Mouse (Mus musculus): ENCODE results near the gene Hydin. TPM values are rescaled to one million over a fixed set of nuclear protein-coding genes. Genes with fewer than 3 reads are reported as not detected.

Hydin gene
- polyA plus RNA-seq, 1 experiment from 2014 or later: 0.45 TPM

DNA sequence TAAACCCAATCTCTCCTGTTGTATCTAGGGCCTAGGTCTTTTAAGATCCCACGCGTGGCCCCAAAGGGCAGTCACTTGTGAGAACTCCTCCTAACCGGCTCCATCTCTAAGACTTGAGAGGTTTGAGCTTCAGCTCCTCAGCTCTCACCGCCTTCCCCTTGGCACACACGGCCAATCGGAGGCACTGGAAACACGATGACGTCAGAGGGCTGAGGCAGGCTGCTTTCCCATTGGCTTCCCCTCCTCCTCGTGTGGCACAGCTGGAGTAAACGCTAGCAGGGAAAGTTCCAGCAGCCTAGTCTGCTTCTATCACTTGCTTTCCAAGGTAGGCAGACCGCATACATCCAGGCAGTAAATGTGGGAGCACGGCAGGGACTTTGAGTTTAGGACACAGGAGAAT lies 212.6 kb downstream of the Hydin start:
- Histone ChIP-seq H3K9me3 (replicated peaks; ENCODE audit: control insufficient read depth, low read length, poor library complexity, severe bottlenecking) (no peaks in the 10 kb centered on the region), H3K4me1 (ENCODE audit: control insufficient read depth, insufficient read depth, low read length) (peaks cover 12% of the 10 kb centered on the region), H3K4me2 (ENCODE audit: low read length) (no peak overlapping the region), H3K27me3 (ENCODE audit: control insufficient read depth, insufficient read depth, low read depth, low read length) (no peaks in the 10 kb centered on the region), H3K9ac (ENCODE audit: low read depth, low read length) (no peak overlapping the region), H3K4me3 (ENCODE audit: low read depth, low read length) (no peak overlapping the region), H3K36me3 (ENCODE audit: control insufficient read depth, insufficient read depth, low read length) (no peaks in the 10 kb centered on the region), H3K27ac (ENCODE audit: low read length) (no peak overlapping the region)
- WGBS: 76% methylated on average over 12 of the region's 12 CpGs
- no peak for ATAC-seq

DNA sequence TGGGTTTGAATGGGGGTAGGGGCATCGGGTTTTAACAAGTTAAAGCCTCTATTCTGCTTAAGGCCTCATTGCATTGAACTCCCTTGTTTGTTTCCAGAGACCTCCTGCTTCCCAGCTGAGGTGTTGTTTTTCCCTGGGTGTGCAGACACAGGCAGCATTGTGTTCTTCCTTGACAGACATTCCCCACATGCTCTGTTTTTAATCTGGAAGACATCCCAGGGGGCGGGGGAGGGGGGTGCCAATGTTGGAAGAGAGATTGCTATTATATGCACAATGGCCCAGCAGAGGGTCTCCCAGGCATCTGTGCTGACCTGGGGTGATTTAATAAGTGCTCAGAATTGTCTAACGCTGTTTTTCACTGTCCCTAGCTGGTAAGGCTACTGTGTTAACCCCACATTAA lies 215.5 kb downstream of the Hydin start:
- H3K4me2 ChIP-seq (ENCODE audit: low read length): no peak overlapping the region
- 11% methylated on average over 3 of the region's 3 CpGs for WGBS
- no peaks in the 10 kb centered on the region for H3K27me3 ChIP-seq (ENCODE audit: control insufficient read depth, insufficient read depth, low read depth, low read length)
- peaks cover 12% of the 10 kb centered on the region for H3K4me1 ChIP-seq (ENCODE audit: control insufficient read depth, insufficient read depth, low read length)
- no peak overlapping the region for H3K27ac ChIP-seq (ENCODE audit: low read length)
- no peaks in the 10 kb centered on the region for H3K36me3 ChIP-seq (ENCODE audit: control insufficient read depth, insufficient read depth, low read length)
- no peak overlapping the region for H3K4me3 ChIP-seq (ENCODE audit: low read depth, low read length)
- ATAC-seq: no peak
- no peak overlapping the region for H3K9ac ChIP-seq (ENCODE audit: low read depth, low read length)
- H3K9me3 ChIP-seq (replicated peaks; ENCODE audit: control insufficient read depth, low read length, poor library complexity, severe bottlenecking): no peaks in the 10 kb centered on the region

DNA sequence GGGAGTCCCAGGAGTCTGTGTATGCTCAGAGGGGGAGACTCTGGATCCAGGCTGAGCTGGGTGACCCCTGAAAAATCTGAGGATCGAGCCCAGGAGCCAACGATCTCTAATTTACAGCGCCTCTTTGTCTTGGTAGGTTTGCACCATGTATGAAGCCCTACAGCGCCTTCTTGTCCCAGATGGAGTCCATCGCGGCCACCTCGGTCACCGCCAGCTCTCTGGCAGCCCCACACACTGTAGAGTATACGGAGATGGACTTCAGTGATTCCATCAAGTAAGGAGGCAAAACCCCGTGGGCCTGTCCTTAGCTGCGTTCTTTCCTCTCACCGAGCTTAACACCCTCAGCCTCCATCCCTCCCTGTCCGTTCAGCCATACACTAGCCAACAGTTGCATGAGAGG lies 218.5 kb downstream of the Hydin start:
- no peak overlapping the region for H3K4me2 ChIP-seq (ENCODE audit: low read length)
- no peaks in the 10 kb centered on the region for H3K9me3 ChIP-seq (replicated peaks; ENCODE audit: control insufficient read depth, low read length, poor library complexity, severe bottlenecking)
- no peak overlapping the region for H3K4me3 ChIP-seq (ENCODE audit: low read depth, low read length)
- peaks cover 6% of the 10 kb centered on the region; the same call in 1 of the 2 replicates for H3K4me1 ChIP-seq (ENCODE audit: control insufficient read depth, insufficient read depth, low read length)
- 94% methylated on average over 13 of the region's 13 CpGs for WGBS
- no peak overlapping the region for H3K9ac ChIP-seq (ENCODE audit: low read depth, low read length)
- H3K36me3 ChIP-seq (ENCODE audit: control insufficient read depth, insufficient read depth, low read length): no peaks in the 10 kb centered on the region
- H3K27ac ChIP-seq (ENCODE audit: low read length): no peak overlapping the region
- ATAC-seq: no peak
- H3K27me3 ChIP-seq (ENCODE audit: control insufficient read depth, insufficient read depth, low read depth, low read length): no peaks in the 10 kb centered on the region

DNA sequence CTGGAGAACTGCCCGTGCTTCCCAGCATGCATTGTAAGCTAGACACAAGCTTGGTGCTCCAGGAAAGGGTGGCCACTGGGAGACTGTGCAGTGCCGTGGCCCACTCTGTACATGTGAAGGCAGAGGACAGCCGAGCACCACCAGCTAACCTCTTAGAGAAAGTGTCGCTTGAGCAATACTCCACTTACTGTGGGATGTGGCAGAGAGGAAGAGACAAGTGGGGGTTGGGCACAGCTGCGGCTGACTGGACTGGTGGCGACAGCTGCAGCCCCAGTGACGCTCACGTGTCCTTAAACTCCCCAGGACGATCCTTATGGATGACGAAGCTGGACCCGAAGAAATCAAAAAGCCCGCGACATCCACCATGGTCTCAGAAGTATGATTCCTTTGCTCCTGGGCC lies 219.2 kb downstream of the Hydin start:
- no peaks in the 10 kb centered on the region for H3K36me3 ChIP-seq (ENCODE audit: control insufficient read depth, insufficient read depth, low read length)
- no peak overlapping the region for H3K27ac ChIP-seq (ENCODE audit: low read length)
- no peaks in the 10 kb centered on the region for H3K27me3 ChIP-seq (ENCODE audit: control insufficient read depth, insufficient read depth, low read depth, low read length)
- no peak overlapping the region for H3K9ac ChIP-seq (ENCODE audit: low read depth, low read length)
- H3K4me2 ChIP-seq (ENCODE audit: low read length): no peak overlapping the region
- ATAC-seq: no peak
- no peak overlapping the region for H3K4me3 ChIP-seq (ENCODE audit: low read depth, low read length)
- H3K9me3 ChIP-seq (replicated peaks; ENCODE audit: control insufficient read depth, low read length, poor library complexity, severe bottlenecking): no peaks in the 10 kb centered on the region
- WGBS: 85% methylated on average over 13 of the region's 13 CpGs
- peaks cover 6% of the 10 kb centered on the region; the same call in 1 of the 2 replicates for H3K4me1 ChIP-seq (ENCODE audit: control insufficient read depth, insufficient read depth, low read length)

DNA sequence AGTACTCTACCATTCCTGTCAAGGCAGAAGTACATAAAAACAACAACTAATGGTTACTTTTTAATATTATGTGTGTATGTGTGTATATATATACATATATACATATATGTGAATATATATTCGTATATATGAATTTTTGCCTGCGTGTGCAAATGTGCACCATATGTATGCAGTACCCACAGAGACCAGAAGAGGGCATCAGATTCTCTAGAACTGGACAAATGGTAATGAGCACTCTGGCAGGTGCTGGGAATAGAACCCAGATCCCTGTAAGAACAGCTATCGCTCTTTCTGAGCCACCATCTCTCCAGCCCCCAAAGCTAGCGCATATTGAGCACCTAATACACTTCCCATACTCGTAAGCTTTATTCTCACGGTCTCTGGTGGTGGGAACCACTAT lies 220.9 kb downstream of the Hydin start:
- Histone ChIP-seq H3K4me2 (ENCODE audit: low read length) (no peak overlapping the region), H3K4me1 (ENCODE audit: control insufficient read depth, insufficient read depth, low read length) (peaks cover under 1% of the 10 kb centered on the region; the same call in 1 of the 2 replicates), H3K27me3 (ENCODE audit: control insufficient read depth, insufficient read depth, low read depth, low read length) (no peaks in the 10 kb centered on the region), H3K27ac (ENCODE audit: low read length) (no peak overlapping the region), H3K9ac (ENCODE audit: low read depth, low read length) (no peak overlapping the region), H3K4me3 (ENCODE audit: low read depth, low read length) (no peak overlapping the region), H3K36me3 (ENCODE audit: control insufficient read depth, insufficient read depth, low read length) (no peaks in the 10 kb centered on the region), H3K9me3 (replicated peaks; ENCODE audit: control insufficient read depth, low read length, poor library complexity, severe bottlenecking) (no peaks in the 10 kb centered on the region)
- no peak for ATAC-seq
- WGBS: 96% methylated on average over 6 of the region's 6 CpGs

DNA sequence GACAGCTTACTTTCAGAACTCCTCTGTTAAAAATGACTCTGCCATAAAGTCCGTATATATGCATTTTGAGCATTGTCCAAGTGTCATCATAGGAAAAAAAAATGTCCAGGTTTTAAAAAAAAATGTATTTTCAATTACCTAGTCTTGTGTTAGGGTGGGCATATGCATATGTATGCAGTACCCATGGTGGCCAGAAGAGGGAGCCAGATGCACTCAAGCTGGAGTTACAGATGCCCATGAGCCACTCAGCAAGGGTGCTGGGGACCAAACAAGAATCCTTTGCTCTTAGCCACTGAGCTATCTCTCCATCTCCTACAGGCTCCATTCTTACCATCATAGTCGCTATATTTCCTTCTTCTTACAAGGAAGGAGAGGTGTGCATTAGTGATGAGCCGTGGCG lies 222.6 kb downstream of the Hydin start:
- H3K4me2 ChIP-seq (ENCODE audit: low read length): no peak overlapping the region
- 82% methylated on average over 4 of the region's 4 CpGs for WGBS
- no peak overlapping the region for H3K9ac ChIP-seq (ENCODE audit: low read depth, low read length)
- ATAC-seq: no peak
- no peaks in the 10 kb centered on the region for H3K4me1 ChIP-seq (ENCODE audit: control insufficient read depth, insufficient read depth, low read length)
- H3K9me3 ChIP-seq (replicated peaks; ENCODE audit: control insufficient read depth, low read length, poor library complexity, severe bottlenecking): no peaks in the 10 kb centered on the region
- no peaks in the 10 kb centered on the region for H3K36me3 ChIP-seq (ENCODE audit: control insufficient read depth, insufficient read depth, low read length)
- H3K27ac ChIP-seq (ENCODE audit: low read length): no peak overlapping the region
- H3K4me3 ChIP-seq (ENCODE audit: low read depth, low read length): no peak overlapping the region
- H3K27me3 ChIP-seq (ENCODE audit: control insufficient read depth, insufficient read depth, low read depth, low read length): no peaks in the 10 kb centered on the region

DNA sequence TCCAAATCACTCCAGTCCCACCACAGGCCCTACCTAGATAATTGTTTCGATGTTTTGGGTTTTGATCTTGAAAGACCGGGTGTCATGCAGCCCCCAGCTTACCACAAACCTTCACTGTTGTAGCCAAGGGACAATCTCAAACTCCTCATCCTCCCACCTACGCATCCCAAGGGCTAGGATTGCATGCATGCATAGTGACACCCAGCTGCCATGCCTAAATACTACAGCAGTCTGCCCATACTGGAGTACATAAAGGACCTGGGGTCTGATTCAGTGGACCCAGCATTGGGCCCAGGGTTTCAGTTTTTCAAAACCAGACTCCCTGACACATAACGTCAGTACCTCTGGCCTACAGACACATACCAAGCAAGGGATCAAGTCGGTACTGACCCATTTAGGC lies 224.3 kb downstream of the Hydin start:
- 84% methylated on average over 5 of the region's 5 CpGs for WGBS
- ATAC-seq: no peak
- Histone ChIP-seq H3K4me2 (ENCODE audit: low read length) (no peak overlapping the region), H3K9ac (ENCODE audit: low read depth, low read length) (no peak overlapping the region), H3K4me3 (ENCODE audit: low read depth, low read length) (no peak overlapping the region), H3K36me3 (ENCODE audit: control insufficient read depth, insufficient read depth, low read length) (no peaks in the 10 kb centered on the region), H3K9me3 (replicated peaks; ENCODE audit: control insufficient read depth, low read length, poor library complexity, severe bottlenecking) (no peaks in the 10 kb centered on the region), H3K27me3 (ENCODE audit: control insufficient read depth, insufficient read depth, low read depth, low read length) (no peaks in the 10 kb centered on the region), H3K4me1 (ENCODE audit: control insufficient read depth, insufficient read depth, low read length) (no peaks in the 10 kb centered on the region), H3K27ac (ENCODE audit: low read length) (no peak overlapping the region)

DNA sequence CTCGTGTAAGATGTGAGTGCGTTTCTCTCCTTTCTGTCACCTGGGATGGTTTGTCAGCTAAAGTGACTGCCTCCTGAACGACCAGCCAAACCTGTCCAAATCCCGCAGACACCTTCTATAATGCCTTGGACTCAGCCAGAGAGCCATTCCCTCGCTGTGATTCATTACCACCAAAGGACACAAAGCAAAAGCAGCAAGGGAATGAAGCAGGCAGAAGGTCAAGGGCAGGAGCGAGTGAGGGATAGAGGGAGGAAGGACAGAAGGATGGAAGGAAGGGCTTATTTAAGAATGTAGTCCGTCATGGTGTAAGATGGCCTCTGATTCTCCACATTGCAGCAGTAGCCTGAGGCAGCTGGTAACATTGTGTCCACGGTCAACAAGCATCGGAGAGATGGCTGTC lies 229.5 kb downstream of the Hydin start:
- Histone ChIP-seq H3K36me3 (ENCODE audit: control insufficient read depth, insufficient read depth, low read length) (no peaks in the 10 kb centered on the region), H3K4me1 (ENCODE audit: control insufficient read depth, insufficient read depth, low read length) (no peaks in the 10 kb centered on the region), H3K9ac (ENCODE audit: low read depth, low read length) (no peak overlapping the region), H3K4me3 (ENCODE audit: low read depth, low read length) (no peak overlapping the region), H3K27me3 (ENCODE audit: control insufficient read depth, insufficient read depth, low read depth, low read length) (no peaks in the 10 kb centered on the region), H3K9me3 (replicated peaks; ENCODE audit: control insufficient read depth, low read length, poor library complexity, severe bottlenecking) (no peaks in the 10 kb centered on the region), H3K4me2 (ENCODE audit: low read length) (no peak overlapping the region), H3K27ac (ENCODE audit: low read length) (no peak overlapping the region)
- no peak for ATAC-seq
- WGBS: 88% methylated on average over 9 of the region's 9 CpGs

DNA sequence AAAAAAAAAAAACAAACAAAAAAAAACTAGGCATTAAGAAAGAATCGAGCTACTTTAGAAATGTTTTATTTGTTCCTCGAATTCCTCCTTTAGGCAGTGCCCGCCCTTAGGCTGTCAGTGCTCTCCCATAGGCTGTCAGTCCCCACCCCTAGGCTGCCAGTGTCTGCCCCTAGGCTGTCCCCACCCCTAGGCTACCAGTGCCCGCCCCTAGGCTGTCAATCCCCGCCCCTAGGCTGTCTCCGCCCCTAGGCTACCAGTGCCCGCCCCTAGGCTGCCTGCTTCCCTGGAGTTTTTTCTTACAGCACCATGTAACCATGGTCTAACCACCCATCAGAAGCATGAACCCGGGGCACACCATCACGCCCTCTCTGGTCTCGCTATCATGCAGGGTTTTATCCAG lies 233.5 kb downstream of the Hydin start:
- H3K4me2 ChIP-seq (ENCODE audit: low read length): no peak overlapping the region
- H3K36me3 ChIP-seq (ENCODE audit: control insufficient read depth, insufficient read depth, low read length): no peaks in the 10 kb centered on the region
- H3K4me3 ChIP-seq (ENCODE audit: low read depth, low read length): no peak overlapping the region
- no peaks in the 10 kb centered on the region for H3K9me3 ChIP-seq (replicated peaks; ENCODE audit: control insufficient read depth, low read length, poor library complexity, severe bottlenecking)
- H3K27me3 ChIP-seq (ENCODE audit: control insufficient read depth, insufficient read depth, low read depth, low read length): no peaks in the 10 kb centered on the region; the same call in 1 of the 2 replicates
- no peak for ATAC-seq
- no peak overlapping the region for H3K27ac ChIP-seq (ENCODE audit: low read length)
- no peaks in the 10 kb centered on the region for H3K4me1 ChIP-seq (ENCODE audit: control insufficient read depth, insufficient read depth, low read length)
- WGBS: 34% methylated on average over 10 of the region's 10 CpGs
- H3K9ac ChIP-seq (ENCODE audit: low read depth, low read length): no peak overlapping the region

DNA sequence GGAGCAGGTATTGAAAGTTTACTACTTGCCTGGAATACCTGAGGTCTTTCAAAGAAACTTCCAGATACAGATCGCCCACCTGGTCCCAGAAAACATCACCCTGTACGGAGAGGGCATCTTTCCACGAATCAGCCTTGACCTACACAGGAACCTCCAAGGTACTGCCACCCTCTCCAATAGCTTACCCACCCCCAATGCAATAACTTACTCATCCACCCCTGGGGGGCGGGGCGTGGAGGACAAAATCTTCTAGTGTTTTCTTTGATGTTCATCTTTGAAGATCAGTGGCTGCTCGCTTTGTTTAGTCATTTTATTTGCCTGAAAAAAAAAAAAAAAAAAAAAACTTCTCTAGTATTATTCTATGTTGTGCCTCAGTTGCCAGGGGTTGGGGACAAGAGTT lies 233.9 kb downstream of the Hydin start:
- H3K27me3 ChIP-seq (ENCODE audit: control insufficient read depth, insufficient read depth, low read depth, low read length): no peaks in the 10 kb centered on the region; the same call in 1 of the 2 replicates
- 78% methylated on average over 6 of the region's 6 CpGs for WGBS
- H3K4me3 ChIP-seq (ENCODE audit: low read depth, low read length): no peak overlapping the region
- no peaks in the 10 kb centered on the region for H3K9me3 ChIP-seq (replicated peaks; ENCODE audit: control insufficient read depth, low read length, poor library complexity, severe bottlenecking)
- H3K9ac ChIP-seq (ENCODE audit: low read depth, low read length): no peak overlapping the region
- H3K27ac ChIP-seq (ENCODE audit: low read length): no peak overlapping the region
- no peaks in the 10 kb centered on the region for H3K4me1 ChIP-seq (ENCODE audit: control insufficient read depth, insufficient read depth, low read length)
- no peak for ATAC-seq
- H3K4me2 ChIP-seq (ENCODE audit: low read length): no peak overlapping the region
- no peaks in the 10 kb centered on the region for H3K36me3 ChIP-seq (ENCODE audit: control insufficient read depth, insufficient read depth, low read length)
